Mouse (Mus musculus): ENCODE measurements around the gene Ssbp3. TPM values are rescaled to one million over a fixed set of nuclear protein-coding genes. Genes with fewer than 3 reads are reported as not detected.

The Ssbp3 gene
- polyA plus RNA-seq, 1 experiment: 257 TPM

DNA sequence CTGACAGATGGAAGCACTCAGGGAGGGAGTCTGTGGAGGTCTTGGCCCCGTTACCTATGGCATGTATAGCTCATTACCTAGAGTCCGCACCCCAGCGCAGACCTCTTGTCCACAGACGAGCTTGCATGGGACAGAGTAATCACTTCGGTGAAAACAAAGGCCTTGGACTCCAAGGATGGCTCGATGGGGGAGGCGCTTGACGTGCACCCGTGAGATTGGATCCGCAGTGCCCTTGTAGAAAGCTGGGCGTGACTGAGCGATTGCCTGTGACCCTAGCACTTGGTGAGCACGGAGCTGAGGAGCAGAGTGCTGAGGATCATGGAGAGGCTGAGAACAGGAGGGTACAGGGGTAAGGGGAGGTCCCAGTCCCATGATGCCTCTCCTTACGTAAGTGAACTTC lies 181.2 kb downstream of the Ssbp3 start:
- DNase-seq (ENCODE audit: low read depth): no peak
- TF ChIP-seq POLR2A (IDR thresholded peaks at IDR 0.05; ENCODE audit: borderline replicate concordance, extremely low read depth, insufficient read depth, insufficient read length, poor library complexity, severe bottlenecking): no peak
- TF ChIP-seq CTCF (IDR thresholded peaks at IDR 0.05; ENCODE audit: borderline replicate concordance, extremely low read depth, insufficient read depth, insufficient read length): no peak

DNA sequence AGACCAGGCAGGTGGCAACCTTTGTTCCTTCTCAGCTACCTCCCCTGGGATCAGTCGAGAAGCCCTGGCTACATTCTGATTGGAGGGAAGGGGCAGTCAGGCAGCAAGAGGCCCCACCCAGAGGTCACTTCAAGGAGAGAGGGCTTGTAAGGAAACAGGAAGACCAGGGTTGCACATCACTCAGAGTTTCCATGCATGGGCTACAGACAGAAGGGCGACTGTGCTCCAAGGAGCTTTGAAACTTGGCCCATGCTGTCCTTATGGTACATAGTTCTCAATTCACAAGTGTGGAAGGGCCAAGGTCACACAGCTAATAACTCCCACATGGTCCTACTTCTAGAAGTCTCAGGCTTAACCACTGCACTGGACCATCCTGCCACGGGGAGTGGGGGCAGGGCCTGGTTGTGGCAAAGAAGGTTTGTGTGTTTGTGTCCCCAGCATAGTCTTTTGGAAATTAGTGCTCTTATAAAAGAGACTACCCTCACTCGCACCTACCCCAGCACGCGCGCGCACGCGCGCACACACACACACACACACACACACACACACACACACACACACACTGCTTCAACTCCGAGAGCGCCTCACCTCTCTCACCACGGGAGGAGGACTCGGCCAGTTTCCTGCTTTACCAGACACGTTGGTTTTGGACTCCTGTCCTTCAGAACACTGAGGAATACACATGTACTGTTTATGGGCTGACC lies 184.1 kb downstream of the Ssbp3 start:
- no peak for DNase-seq (ENCODE audit: low read depth)
- TF ChIP-seq CTCF (IDR thresholded peaks at IDR 0.05; ENCODE audit: borderline replicate concordance, extremely low read depth, insufficient read depth, insufficient read length) (no peak), POLR2A (IDR thresholded peaks at IDR 0.05; ENCODE audit: borderline replicate concordance, extremely low read depth, insufficient read depth, insufficient read length, poor library complexity, severe bottlenecking) (no peak)

DNA sequence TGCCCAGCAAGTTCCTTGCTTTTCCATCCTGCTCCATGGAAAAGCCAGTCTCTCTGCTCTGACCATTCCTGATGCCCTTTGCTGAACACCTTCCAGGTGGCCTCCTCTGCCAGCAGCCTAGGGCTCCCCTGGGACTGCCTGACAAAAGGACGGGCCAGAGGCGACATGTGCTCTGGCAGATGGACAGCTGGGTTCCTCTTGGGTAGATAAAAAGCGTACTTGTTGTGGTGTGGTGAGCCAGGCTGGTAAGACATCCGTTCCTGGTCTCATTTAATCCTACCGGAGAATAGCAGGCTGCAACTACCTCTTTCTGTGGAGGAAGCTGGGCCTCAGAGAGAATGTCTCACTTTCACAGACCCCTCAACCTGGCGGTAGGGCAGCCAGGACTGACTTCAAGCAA lies 185.5 kb downstream of the Ssbp3 start:
- peak; percentile 51 for DNase-seq (ENCODE audit: low read depth)
- TF ChIP-seq POLR2A (IDR thresholded peaks at IDR 0.05; ENCODE audit: borderline replicate concordance, extremely low read depth, insufficient read depth, insufficient read length, poor library complexity, severe bottlenecking) (no peak), CTCF (IDR thresholded peaks at IDR 0.05; ENCODE audit: borderline replicate concordance, extremely low read depth, insufficient read depth, insufficient read length) (no peak)

DNA sequence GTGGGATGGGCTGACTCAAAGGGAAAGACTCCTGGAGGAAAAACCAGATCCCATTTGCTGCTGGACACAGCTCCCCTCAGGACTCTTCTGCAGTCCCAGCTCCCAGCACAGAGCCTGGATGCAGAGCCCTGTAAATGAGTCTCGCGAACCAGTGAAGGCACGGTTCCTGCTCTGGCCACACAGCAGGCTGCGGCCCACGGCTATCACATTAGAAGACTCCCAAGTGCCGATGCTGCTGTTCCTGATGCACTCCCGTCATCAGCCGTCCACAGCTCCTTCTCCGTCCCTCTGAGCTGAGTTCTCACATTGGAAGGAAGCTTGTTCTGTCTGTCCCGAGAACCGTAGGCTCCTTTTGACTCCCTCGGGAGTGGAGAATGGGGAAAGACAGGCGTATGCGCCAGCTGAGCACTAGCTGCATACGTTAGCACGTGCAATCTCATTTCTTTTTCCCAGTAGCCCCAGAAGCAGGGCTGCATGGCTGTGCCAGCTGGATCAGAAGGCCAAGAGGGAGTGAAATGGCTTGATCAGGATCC lies 186.4 kb downstream of the Ssbp3 start, which contains the start of gene Cdcp2:
Gene Cdcp2, plus strand, starts transcription at position 51 of the 533 bp plus-strand sequence.
- peak; percentile 53 for DNase-seq (ENCODE audit: low read depth)
- TF ChIP-seq CTCF (IDR thresholded peaks at IDR 0.05; ENCODE audit: borderline replicate concordance, extremely low read depth, insufficient read depth, insufficient read length) (no peak), POLR2A (IDR thresholded peaks at IDR 0.05; ENCODE audit: borderline replicate concordance, extremely low read depth, insufficient read depth, insufficient read length, poor library complexity, severe bottlenecking) (no peak)

DNA sequence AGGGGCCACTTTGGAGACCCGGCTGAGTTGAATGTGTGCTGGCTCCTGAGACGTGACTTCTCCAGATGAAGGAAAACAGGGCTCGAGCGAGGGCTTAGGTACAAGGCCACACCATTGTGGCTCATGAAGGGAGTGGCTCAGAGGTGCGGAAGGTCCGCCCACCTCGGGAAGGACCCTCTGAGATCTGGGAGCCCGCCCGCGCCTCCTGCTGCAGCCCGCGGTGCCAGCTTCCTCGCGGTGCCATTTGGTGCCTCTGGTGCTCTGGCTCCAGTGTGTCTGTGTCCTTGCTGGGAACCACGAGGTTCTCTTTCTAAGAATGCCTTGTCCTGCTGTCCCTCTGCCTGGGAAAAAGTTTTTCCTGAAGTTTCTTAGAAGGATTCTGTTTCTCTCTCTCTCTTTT lies 187.4 kb downstream of the Ssbp3 start:
- TF ChIP-seq POLR2A (IDR thresholded peaks at IDR 0.05; ENCODE audit: borderline replicate concordance, extremely low read depth, insufficient read depth, insufficient read length, poor library complexity, severe bottlenecking) (no peak), CTCF (IDR thresholded peaks at IDR 0.05; ENCODE audit: borderline replicate concordance, extremely low read depth, insufficient read depth, insufficient read length) (no peak)
- DNase-seq (ENCODE audit: low read depth): no peak

DNA sequence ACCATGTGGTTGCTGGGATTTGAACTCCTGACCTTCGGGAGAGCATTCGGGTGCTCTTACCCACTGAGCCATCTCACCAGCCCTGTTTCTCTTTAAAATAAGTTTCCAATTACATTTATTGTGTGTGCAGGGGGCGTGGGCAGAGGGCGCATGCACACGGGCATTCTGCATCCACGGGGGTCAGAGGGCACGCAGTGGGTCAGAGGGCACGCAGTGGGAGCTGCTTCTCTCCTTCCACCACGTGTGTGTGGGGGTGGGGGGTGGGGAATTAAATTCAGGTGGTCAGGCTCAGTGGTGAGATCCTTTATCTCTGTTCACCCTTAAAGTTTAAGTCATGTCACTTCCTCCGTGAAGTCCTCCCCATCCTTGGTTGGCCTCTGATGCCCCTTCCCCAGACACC lies 187.9 kb downstream of the Ssbp3 start:
- no peak for TF ChIP-seq CTCF (IDR thresholded peaks at IDR 0.05; ENCODE audit: borderline replicate concordance, extremely low read depth, insufficient read depth, insufficient read length)
- TF ChIP-seq POLR2A (IDR thresholded peaks at IDR 0.05; ENCODE audit: borderline replicate concordance, extremely low read depth, insufficient read depth, insufficient read length, poor library complexity, severe bottlenecking): no peak

DNA sequence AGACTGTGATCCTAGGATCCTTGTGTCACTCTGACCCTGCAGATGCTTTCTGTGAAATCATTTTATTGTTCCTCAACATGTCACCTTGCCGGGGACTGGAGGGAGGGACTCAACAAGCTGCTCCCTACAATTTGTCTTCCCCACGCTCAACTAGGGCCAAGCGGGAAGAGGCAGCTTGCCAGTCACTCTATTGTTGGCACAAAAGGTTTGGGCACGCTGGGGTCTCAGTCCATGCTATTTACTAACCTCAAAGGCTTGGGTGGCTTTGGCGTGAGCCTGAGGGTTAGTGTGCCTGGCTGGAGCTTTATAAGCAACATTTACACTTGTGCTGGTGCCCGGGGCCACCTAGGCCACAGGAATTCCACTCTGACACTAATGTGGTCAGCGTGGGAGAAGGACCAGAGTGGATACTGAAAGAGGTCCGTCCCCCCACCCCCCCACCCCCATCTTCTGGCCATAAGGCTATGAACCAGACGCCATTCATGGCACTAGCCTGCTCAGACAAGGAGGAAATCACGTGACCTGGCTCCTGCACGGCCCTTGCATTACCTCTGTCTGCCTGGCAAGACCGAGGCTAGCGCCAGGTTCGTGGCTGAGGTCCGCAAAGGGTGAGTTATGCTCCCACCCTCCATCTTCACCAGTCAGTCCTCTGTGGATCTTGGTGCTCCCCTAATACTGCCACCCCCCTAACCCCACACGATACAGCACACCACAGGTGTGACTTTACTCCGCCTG lies 188.5 kb downstream of the Ssbp3 start:
- no peak for TF ChIP-seq POLR2A (IDR thresholded peaks at IDR 0.05; ENCODE audit: borderline replicate concordance, extremely low read depth, insufficient read depth, insufficient read length, poor library complexity, severe bottlenecking)
- no peak for TF ChIP-seq CTCF (IDR thresholded peaks at IDR 0.05; ENCODE audit: borderline replicate concordance, extremely low read depth, insufficient read depth, insufficient read length)
- peak; percentile 34 for DNase-seq (ENCODE audit: low read depth)

More for the DNA sequence above, 187.9 kb downstream of the Ssbp3 start:
- DNase-seq (ENCODE audit: low read depth): no peak

Other genes with a start within 250 kb of the Ssbp3 start
- gene Ttc4, start 231.8 kb upstream of the Ssbp3 start, polyA plus RNA-seq (2012; rRNA removed): 177 and 273 TPM in 2 replicates
- 1.3 and 1.8 TPM in 2 replicates for gene Mroh7, start 179.8 kb upstream of the Ssbp3 start, polyA plus RNA-seq (2012; rRNA removed)
- gene Fam151a, start 176.8 kb upstream of the Ssbp3 start, polyA plus RNA-seq (2012; rRNA removed): not detected in 2 replicates
- gene Acot11, start 105.7 kb upstream of the Ssbp3 start, polyA plus RNA-seq (2012; rRNA removed): 1.4 and 2.0 TPM in 2 replicates
- 88.1 and 114 TPM in 2 replicates for gene Mrpl37, start 156.2 kb downstream of the Ssbp3 start, polyA plus RNA-seq (2012; rRNA removed)
- 3.7 and 4.5 TPM in 2 replicates for gene Cyb5rl, start 156.3 kb downstream of the Ssbp3 start, polyA plus RNA-seq (2012; rRNA removed)
- 0.03 and 0.08 TPM in 2 replicates for gene Cdcp2, start 186.2 kb downstream of the Ssbp3 start, polyA plus RNA-seq (2012; rRNA removed)

All from brain, embryonic 14.5 days (tissue).